Mouse (Mus musculus) olfactory bulb, adult 2 months (tissue): ENCODE measurements around the gene Hus1b. TPM values are rescaled to one million over a fixed set of nuclear protein-coding genes. Genes with fewer than 3 reads are reported as not detected.

Experiments
- H3K27ac ChIP-seq: fragments of 200-500 bp; 2 replicates; pipeline ENCODE4 v1.5.1; 2012; ENCODE audit warnings: low read depth, low read length; ENCODE audit not compliant: insufficient read depth
- H3K4me1 ChIP-seq: fragments of 200-500 bp; 2 replicates; pipeline ENCODE4 v1.6.1; 2012; ENCODE audit warnings: low read length; ENCODE audit not compliant: control insufficient read depth, insufficient read depth
- H3K4me3 ChIP-seq: fragments of 200-500 bp; 2 replicates; pipeline ENCODE4 v1.5.1; 2012; ENCODE audit warnings: mild to moderate bottlenecking, low read depth, low read length, moderate library complexity; ENCODE audit not compliant: insufficient read depth
- CTCF ChIP-seq: fragments of 200-500 bp; IDR thresholded peaks from 2 replicates; pipeline ENCODE4 v1.5.1; 2012; ENCODE audit warnings: low read depth, mild to moderate bottlenecking, low read length, moderate library complexity; ENCODE audit not compliant: insufficient read depth
- POLR2A ChIP-seq: fragments of 200-500 bp; IDR thresholded peaks from 2 replicates; pipeline ENCODE4 v1.6.1; 2012; ENCODE audit warnings: mild to moderate bottlenecking, low read depth, low read length, moderate library complexity; ENCODE audit not compliant: insufficient read depth
- WGBS: fragments of 180-500 bp; shearing (Covaris S2); methylation state at CpG from one replicate; pipeline ENCODE4 v1.1.7; 2018; 5-methylcytosine and 5-hydroxymethylcytosine counted together
- polyA plus RNA-seq: library from polyadenylated mRNA; stranded (reverse); fragments of >200 nt; gene quantifications from 2 replicates; pipeline ENCODE4 v1.2.4, GENCODE M21; 2012; ENCODE audit warnings: low replicate concordance; ENCODE audit not compliant: missing spikeins, insufficient read depth, insufficient read length

Hus1b gene
- polyA plus RNA-seq, 1 experiment = not detected

- H3K4me3 ChIP-seq = no peak overlapping the region
- WGBS = 66% methylated on average over 2 of the region's 2 CpGs
- TF ChIP-seq POLR2A (no peak), CTCF (no peak)
- no peak overlapping the region for H3K27ac ChIP-seq
- H3K4me1 ChIP-seq = peaks cover 6% of the 10 kb centered on the region
Measured at GRCm38 (mm10) chr13:30961932-30962331, 14.4 kb upstream of the Hus1b start.

DNA sequence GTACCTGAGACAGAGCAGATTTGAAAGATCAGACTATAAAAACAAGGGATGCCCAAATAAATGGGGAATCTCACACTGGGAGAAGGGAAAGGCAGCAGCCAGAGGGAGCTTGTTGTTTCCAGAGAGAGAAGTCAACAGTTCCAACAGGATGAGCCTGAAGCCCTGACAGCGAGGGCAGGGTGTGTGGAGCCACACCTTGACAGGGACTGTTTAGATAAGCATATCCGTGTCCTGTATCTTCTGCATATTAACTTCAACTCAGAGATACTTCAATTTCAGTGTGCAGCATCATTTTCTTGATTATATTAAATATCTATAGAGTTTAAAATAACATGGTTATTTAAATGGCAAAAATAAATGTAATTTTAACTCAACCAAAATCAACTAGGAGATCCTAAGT, 13.2 kb upstream of the Hus1b start:
- TF ChIP-seq POLR2A = no peak
- TF ChIP-seq CTCF = no peak
- Histone ChIP-seq H3K4me1 (no peaks in the 10 kb centered on the region), H3K27ac (no peak overlapping the region), H3K4me3 (no peak overlapping the region)
- WGBS = 93% methylated on average over 2 of the region's 2 CpGs

DNA sequence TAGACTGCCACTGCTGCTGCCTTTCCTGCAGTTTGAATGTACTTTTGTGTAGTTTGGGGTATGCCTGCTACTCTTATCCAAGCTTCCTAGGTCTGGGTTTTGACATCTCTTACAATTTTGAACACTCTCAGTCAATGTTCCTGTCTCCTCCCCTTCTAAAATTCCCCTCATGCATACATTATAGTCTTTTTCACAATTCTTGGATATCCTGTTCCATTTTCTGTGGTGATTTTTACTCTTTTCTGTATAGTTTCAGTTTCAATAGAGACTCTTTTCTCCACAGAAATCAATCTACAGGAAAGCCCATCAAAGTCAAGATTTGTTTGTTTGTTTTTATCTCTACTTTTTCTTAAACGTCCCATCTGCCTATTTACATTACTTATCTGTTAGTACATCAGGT, 6.0 kb upstream of the Hus1b start:
- Histone ChIP-seq H3K4me3 (no peak overlapping the region), H3K27ac (no peak overlapping the region), H3K4me1 (no peaks in the 10 kb centered on the region)
- TF ChIP-seq CTCF = no peak
- TF ChIP-seq POLR2A = no peak
- WGBS = 82% methylated on average over 1 of the region's 1 CpGs

DNA sequence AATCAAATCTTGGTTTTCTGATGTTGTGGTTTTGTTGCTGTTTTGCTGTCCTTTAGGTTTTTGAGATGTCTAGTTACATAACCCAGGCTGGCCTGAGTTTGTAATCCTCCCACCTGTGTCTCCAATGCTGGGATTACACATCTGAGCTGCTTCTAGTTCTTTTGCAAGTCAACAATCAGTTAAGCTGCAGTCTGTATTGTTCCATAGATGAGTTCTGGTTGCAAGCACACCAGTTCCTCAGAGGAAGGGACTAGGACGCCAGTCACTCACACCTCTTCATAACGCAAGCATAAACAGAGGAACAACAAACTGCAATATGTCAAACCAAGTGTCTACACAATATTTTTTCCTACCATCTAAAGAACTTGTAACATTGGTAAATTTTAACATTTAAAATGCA, 4.5 kb upstream of the Hus1b start:
- WGBS = 96% methylated on average over 2 of the region's 2 CpGs
- no peak for TF ChIP-seq CTCF
- no peak for TF ChIP-seq POLR2A
- Histone ChIP-seq H3K27ac (no peak overlapping the region), H3K4me3 (no peak overlapping the region), H3K4me1 (peaks cover 7% of the 10 kb centered on the region)

DNA sequence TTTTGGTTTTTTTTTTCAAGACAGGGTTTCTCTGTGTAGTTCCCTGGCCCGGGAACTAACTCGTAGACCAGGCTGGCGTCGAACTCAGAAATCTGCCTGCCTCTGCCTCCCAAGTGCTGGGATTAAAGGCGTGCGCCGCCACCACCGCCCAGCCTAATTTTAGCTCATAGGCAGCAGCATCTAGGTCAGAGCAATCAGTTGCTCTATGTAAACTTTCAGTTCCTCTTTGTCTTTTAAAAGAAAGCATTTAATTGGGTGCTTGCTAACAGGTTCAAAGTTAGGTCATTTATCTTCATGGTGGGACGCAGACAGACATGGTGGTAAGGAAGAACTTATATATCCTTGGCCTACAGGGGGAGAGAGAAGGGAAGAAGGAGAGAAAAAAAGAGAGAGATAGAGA, 1.6 kb upstream of the Hus1b start:
- 95% methylated on average over 9 of the region's 9 CpGs for WGBS
- TF ChIP-seq POLR2A (no peak), CTCF (no peak)

DNA sequence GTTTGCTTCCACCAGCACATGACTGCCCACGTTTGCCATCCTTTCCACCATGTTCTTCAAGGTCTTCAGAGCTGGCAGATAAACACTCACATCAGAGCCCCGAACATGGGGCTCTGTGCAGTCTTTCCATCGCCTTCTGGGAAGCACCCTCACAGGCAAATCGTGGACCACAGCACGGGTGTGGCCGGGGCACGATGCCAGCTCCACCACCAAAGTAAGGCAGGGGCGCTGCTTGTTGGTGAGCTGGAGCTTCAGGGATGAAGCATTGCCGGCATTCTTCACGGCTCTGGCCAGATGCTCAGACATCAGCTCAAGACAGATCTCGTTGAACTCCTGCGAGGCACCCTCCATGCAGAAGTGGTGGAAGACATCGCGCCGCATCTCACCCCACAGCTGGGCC, 430 bp downstream of the Hus1b start:
- WGBS = 91% methylated on average over 15 of the region's 15 CpGs
- H3K4me3 ChIP-seq = no peak overlapping the region
- peaks cover 8% of the 10 kb centered on the region for H3K4me1 ChIP-seq
- H3K27ac ChIP-seq = no peak overlapping the region
- no peak for TF ChIP-seq POLR2A
- no peak for TF ChIP-seq CTCF

More for the DNA sequence above, 1.6 kb upstream of the Hus1b start:
- H3K27ac ChIP-seq = no peak overlapping the region
- H3K4me1 ChIP-seq = peaks cover 8% of the 10 kb centered on the region
- no peak overlapping the region for H3K4me3 ChIP-seq

GRCm38 (mm10) chr13:30945788-30946187, 1.8 kb downstream of the Hus1b start:
- Histone ChIP-seq H3K4me3 (no peak overlapping the region), H3K4me1 (peaks cover 8% of the 10 kb centered on the region), H3K27ac (no peak overlapping the region)
- TF ChIP-seq CTCF = no peak
- no peak for TF ChIP-seq POLR2A

- 74% methylated on average over 6 of the region's 6 CpGs for WGBS
- Histone ChIP-seq H3K4me3 (no peak overlapping the region), H3K4me1 (no peaks in the 10 kb centered on the region), H3K27ac (no peak overlapping the region)
- no peak for TF ChIP-seq POLR2A
- no peak for TF ChIP-seq CTCF
Measured at GRCm38 (mm10) chr13:30932972-30933371, 14.6 kb downstream of the Hus1b start.

DNA sequence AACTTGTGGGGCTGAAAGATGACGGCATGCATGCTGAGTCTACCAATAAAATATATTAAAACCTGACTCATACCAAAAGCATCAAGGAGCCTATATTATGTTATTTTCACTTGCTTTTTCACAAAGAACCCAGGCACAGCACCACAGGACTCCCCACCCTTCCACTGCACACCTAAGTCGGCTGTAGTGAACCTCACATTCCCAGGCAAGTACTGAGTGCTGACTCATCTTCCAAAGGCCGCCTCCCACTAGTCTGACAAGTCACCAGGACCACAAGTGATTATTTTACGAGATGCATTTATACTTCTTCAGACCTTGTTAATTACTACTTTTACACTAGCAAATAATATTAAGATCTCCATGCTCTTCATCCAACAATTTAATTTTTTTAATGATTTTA, 15.9 kb downstream of the Hus1b start:
- no peak overlapping the region for H3K4me3 ChIP-seq
- no peak overlapping the region for H3K27ac ChIP-seq
- TF ChIP-seq POLR2A (no peak), CTCF (no peak)
- H3K4me1 ChIP-seq = no peaks in the 10 kb centered on the region
- WGBS = 56% methylated on average over 4 of the region's 4 CpGs

GRCm38 (mm10) chr13:30929119-30929518, 18.4 kb downstream of the Hus1b start:
- TF ChIP-seq POLR2A (no peak), CTCF (no peak)
- Histone ChIP-seq H3K4me1 (no peaks in the 10 kb centered on the region), H3K27ac (no peak overlapping the region), H3K4me3 (no peak overlapping the region)
- WGBS = 94% methylated on average over 2 of the region's 2 CpGs
